Mouse (Mus musculus): Measurements from ENCODE around the gene Gm28897.
"Not testable (repeated sequence)": the region's sequence is repeated elsewhere in the genome, so short reads cannot be mapped to it uniquely, and the experiment has no call there.

Gm28897 gene

GRCm38 (mm10) chrY:80926695-80927094 lies at the start of gene Gm28897:
Gene Gm28897, plus strand, starts transcription at chrY:80926995.
- not testable (repeated sequence) for DNase-seq (ENCODE audit: low spot score in 2 of 2)
